Comparison of ENCODE assay signal across 23 mouse cellular contexts in genomic region chr5:137534762-137535161, GRCm38 (mm10). TPM values are rescaled to one million over a fixed set of nuclear protein-coding genes. Genes with fewer than 3 reads are reported as not detected.
DNase-seq lines count a peak whose midpoint lies in the region; ATAC-seq and TF ChIP-seq lines count a peak whose summit lies in the region.
"Had no signal": no experiment of that assay in that cellular context is flagged by ENCODE, and none has a peak within 500 bp of the region (broad histone marks: within the 10 kb centered on the region; RNA-seq: fewer than 3 reads in every experiment).

No protein-coding gene starts in this region.

- peaks cover 9% of the 10 kb centered on the region for H3K36me3 ChIP-seq in liver, embryonic 15.5 days (replicated peaks)
- H3K36me3 ChIP-seq in liver, embryonic 12.5 days: peaks cover 9% of the 10 kb centered on the region
- peaks cover 8% of the 10 kb centered on the region for H3K36me3 ChIP-seq in hindbrain, embryonic 10.5 days
- peaks cover 9% of the 10 kb centered on the region for H3K36me3 ChIP-seq in midbrain, embryonic 10.5 days

- H3K27ac ChIP-seq in liver, embryonic 15.5 days (replicated peaks): no peak overlapping the region
- no peak overlapping the region for H3K27ac ChIP-seq in liver, embryonic 12.5 days
- H3K27ac ChIP-seq in bone marrow macrophage, adult 2 months (ENCODE audit: insufficient read depth, low read depth, low read length): peak overlapping the region; percentile 43; the same call in 1 of the 2 replicates
- H3K27ac ChIP-seq in hindbrain, embryonic 10.5 days: no peak overlapping the region
- H3K27ac ChIP-seq in midbrain, embryonic 10.5 days (replicated peaks): no peak overlapping the region
- H3K27ac ChIP-seq: heart, adult 2 months; heart, embryonic 15.5 days; hindbrain, postnatal 0 days; liver, embryonic 13.5 days had no signal

- H3K27me3 ChIP-seq in liver, embryonic 15.5 days: 0 out of 2 replicates have a peak, but pooled peaks cover 5% of the 10 kb centered on the region
- 0 out of 2 replicates have a peak, but pooled peaks cover 12% of the 10 kb centered on the region for H3K27me3 ChIP-seq in liver, embryonic 12.5 days (replicated peaks)
- H3K27me3 ChIP-seq in hindbrain, embryonic 10.5 days (ENCODE audit: insufficient read depth, poor library complexity, severe bottlenecking): no peaks in the 10 kb centered on the region
- H3K27me3 ChIP-seq in midbrain, embryonic 10.5 days (ENCODE audit: low read depth, poor library complexity, severe bottlenecking): no peaks in the 10 kb centered on the region
- H3K27me3 ChIP-seq: heart, embryonic 15.5 days had no signal

- no peak for TF ChIP-seq CTCF in bone marrow macrophage, adult 2 months (IDR thresholded peaks at IDR 0.05; ENCODE audit: low read depth, low read length)

- peaks cover 37% of the 10 kb centered on the region for H3K4me1 ChIP-seq in liver, embryonic 15.5 days (replicated peaks)
- H3K4me1 ChIP-seq in liver, embryonic 12.5 days: peaks cover 32% of the 10 kb centered on the region
- peaks cover 36% of the 10 kb centered on the region for H3K4me1 ChIP-seq in bone marrow macrophage, adult 2 months (ENCODE audit: control insufficient read depth, insufficient read depth, low read length)
- peaks cover 29% of the 10 kb centered on the region for H3K4me1 ChIP-seq in hindbrain, embryonic 10.5 days (replicated peaks)
- H3K4me1 ChIP-seq in midbrain, embryonic 10.5 days: peaks cover 33% of the 10 kb centered on the region

- no peak for TF ChIP-seq POLR2A in bone marrow macrophage, adult 2 months (IDR thresholded peaks at IDR 0.05; ENCODE audit: borderline replicate concordance, low read depth, low read length)

- H3K9me3 ChIP-seq in liver, embryonic 15.5 days (replicated peaks): no peaks in the 10 kb centered on the region
- H3K9me3 ChIP-seq in liver, embryonic 12.5 days (replicated peaks): no peaks in the 10 kb centered on the region
- no peaks in the 10 kb centered on the region for H3K9me3 ChIP-seq in hindbrain, embryonic 10.5 days
- H3K9me3 ChIP-seq in midbrain, embryonic 10.5 days (replicated peaks): no peaks in the 10 kb centered on the region
- H3K9me3 ChIP-seq: heart, embryonic 15.5 days; liver, embryonic 13.5 days had no signal

- no peak overlapping the region for H3K9ac ChIP-seq in liver, embryonic 15.5 days
- no peak overlapping the region for H3K9ac ChIP-seq in liver, embryonic 12.5 days
- H3K9ac ChIP-seq: heart, embryonic 15.5 days had no signal

- ATAC-seq in liver, embryonic 15.5 days (ENCODE audit: insufficient read depth): no peak
- no peak for ATAC-seq in liver, embryonic 12.5 days
- ATAC-seq: forebrain, embryonic 14.5 days; hindbrain, postnatal 0 days had no signal

- DNase-seq in cerebellum, adult 9-11 months: peak; percentile 37
- no peak for DNase-seq in cerebellum, adult 8-10 months
- DNase-seq in lung, postnatal 25 days (ENCODE audit: low spot score): peak; percentile 75
- DNase-seq in hindbrain, embryonic 10.5 days (ENCODE audit: low spot score): no peak
- no peak for DNase-seq in midbrain, embryonic 10.5 days (ENCODE audit: low spot score)
- DNase-seq: adrenal gland, postnatal 25 days; gastrocnemius, postnatal 25 days; heart, adult 2 months; kidney, adult 2 months; kidney, postnatal 14 days; liver, embryonic 13.5 days; midbrain, embryonic 14.5 days; right cerebral cortex, postnatal 14 days had no signal

- peak overlapping the region; percentile 5; the same call in 1 of the 2 replicates for H3K4me2 ChIP-seq in liver, embryonic 15.5 days
- H3K4me2 ChIP-seq in liver, embryonic 12.5 days: no peak overlapping the region
- H3K4me2 ChIP-seq: heart, embryonic 15.5 days had no signal

- WGBS in liver, embryonic 15.5 days (ENCODE audit: insufficient replicate concordance): 80% methylated on average over 3 of the region's 3 CpGs
- WGBS in liver, embryonic 12.5 days (ENCODE audit: insufficient replicate concordance): 82% methylated on average over 3 of the region's 3 CpGs
- WGBS in hindbrain, embryonic 10.5 days: 93% methylated on average over 3 of the region's 3 CpGs
- WGBS in midbrain, embryonic 10.5 days: 97% methylated on average over 3 of the region's 3 CpGs

- H3K4me3 ChIP-seq in liver, embryonic 15.5 days (replicated peaks): no peak overlapping the region
- H3K4me3 ChIP-seq in liver, embryonic 12.5 days: no peak overlapping the region
- no peak overlapping the region for H3K4me3 ChIP-seq in bone marrow macrophage, adult 2 months (ENCODE audit: insufficient read depth, low read length)
- H3K4me3 ChIP-seq in hindbrain, embryonic 10.5 days: no peak overlapping the region
- no peak overlapping the region for H3K4me3 ChIP-seq in midbrain, embryonic 10.5 days
- H3K4me3 ChIP-seq: heart, adult 2 months; heart, embryonic 15.5 days; liver, embryonic 13.5 days; myocyte had no signal

RNA-seq across cellular contexts. Expression of gene Gnb2, which starts 1.5 kb away (rescaled TPM):
- 150 and 161 TPM in 2 replicates for polyA plus RNA-seq in liver, embryonic 15.5 days (2015; fragmentation: Nextera tagmentation; extraction: Ambion mirVana)
- polyA plus RNA-seq in liver, embryonic 12.5 days (2016; fragmentation: Nextera tagmentation; extraction: Ambion mirVana): 215 and 221 TPM in 2 replicates
- polyA plus RNA-seq in bone marrow macrophage, adult 2 months (2012; ENCODE audit: insufficient read depth, insufficient read length, missing spikeins): 547 and 604 TPM in 2 replicates
- 387 and 460 TPM in 2 replicates for polyA plus RNA-seq in hindbrain, embryonic 10.5 days (2016; fragmentation: Nextera tagmentation; extraction: Ambion mirVana)
- 400 and 414 TPM in 2 replicates for polyA plus RNA-seq in midbrain, embryonic 10.5 days (2016; fragmentation: Nextera tagmentation; extraction: Ambion mirVana)

RNA-seq across cellular contexts. Expression of gene Epo, which starts 1.7 kb away (rescaled TPM):
- 0.68 and 1.0 TPM in 2 replicates for polyA plus RNA-seq in liver, embryonic 15.5 days (2015; fragmentation: Nextera tagmentation; extraction: Ambion mirVana)
- 1.7 and 2.3 TPM in 2 replicates for polyA plus RNA-seq in liver, embryonic 12.5 days (2016; fragmentation: Nextera tagmentation; extraction: Ambion mirVana)
- polyA plus RNA-seq in bone marrow macrophage, adult 2 months (2012; ENCODE audit: insufficient read depth, insufficient read length, missing spikeins): not detected in 2 replicates
- polyA plus RNA-seq in hindbrain, embryonic 10.5 days (2016; fragmentation: Nextera tagmentation; extraction: Ambion mirVana): 1.3 and 4.5 TPM in 2 replicates
- polyA plus RNA-seq in midbrain, embryonic 10.5 days (2016; fragmentation: Nextera tagmentation; extraction: Ambion mirVana): 2.6 and 5.5 TPM in 2 replicates
- polyA plus RNA-seq: forebrain, embryonic 14.5 days; heart, adult 2 months; heart, embryonic 15.5 days; hindbrain, postnatal 0 days; kidney, adult 2 months; midbrain, embryonic 14.5 days; myocyte; neural tube, embryonic 14.5 days; stomach, embryonic 16.5 days had no signal

RNA-seq across cellular contexts. Expression of gene Gigyf1, which starts 16.4 kb away (rescaled TPM):
- 3.2 and 3.8 TPM in 2 replicates for polyA plus RNA-seq in liver, embryonic 15.5 days (2015; fragmentation: Nextera tagmentation; extraction: Ambion mirVana)
- polyA plus RNA-seq in liver, embryonic 12.5 days (2016; fragmentation: Nextera tagmentation; extraction: Ambion mirVana): 5.6 and 6.0 TPM in 2 replicates
- 42.0 and 48.3 TPM in 2 replicates for polyA plus RNA-seq in bone marrow macrophage, adult 2 months (2012; ENCODE audit: insufficient read depth, insufficient read length, missing spikeins)
- polyA plus RNA-seq in hindbrain, embryonic 10.5 days (2016; fragmentation: Nextera tagmentation; extraction: Ambion mirVana): 14.7 and 14.9 TPM in 2 replicates
- polyA plus RNA-seq in midbrain, embryonic 10.5 days (2016; fragmentation: Nextera tagmentation; extraction: Ambion mirVana): 15.1 and 16.4 TPM in 2 replicates

RNA-seq across cellular contexts. Expression of gene Actl6b, which starts 18.6 kb away (rescaled TPM):
- polyA plus RNA-seq in liver, embryonic 15.5 days (2015; fragmentation: Nextera tagmentation; extraction: Ambion mirVana): 0.07 TPM in 2 replicates
- not detected in 2 replicates for polyA plus RNA-seq in liver, embryonic 12.5 days (2016; fragmentation: Nextera tagmentation; extraction: Ambion mirVana)
- polyA plus RNA-seq in bone marrow macrophage, adult 2 months (2012; ENCODE audit: insufficient read depth, insufficient read length, missing spikeins): not detected in 2 replicates
- polyA plus RNA-seq in hindbrain, embryonic 10.5 days (2016; fragmentation: Nextera tagmentation; extraction: Ambion mirVana): 10.3 and 47.6 TPM in 2 replicates
- 9.4 and 27.5 TPM in 2 replicates for polyA plus RNA-seq in midbrain, embryonic 10.5 days (2016; fragmentation: Nextera tagmentation; extraction: Ambion mirVana)
- polyA plus RNA-seq: heart, adult 2 months; limb, embryonic 11.5 days; myocyte had no signal

RNA-seq across cellular contexts. Expression of gene Pop7, which starts 32.4 kb away (rescaled TPM):
- 29.4 and 33.4 TPM in 2 replicates for polyA plus RNA-seq in liver, embryonic 15.5 days (2015; fragmentation: Nextera tagmentation; extraction: Ambion mirVana)
- 48.4 and 55.3 TPM in 2 replicates for polyA plus RNA-seq in liver, embryonic 12.5 days (2016; fragmentation: Nextera tagmentation; extraction: Ambion mirVana)
- 15.8 and 17.4 TPM in 2 replicates for polyA plus RNA-seq in bone marrow macrophage, adult 2 months (2012; ENCODE audit: insufficient read depth, insufficient read length, missing spikeins)
- polyA plus RNA-seq in hindbrain, embryonic 10.5 days (2016; fragmentation: Nextera tagmentation; extraction: Ambion mirVana): 56.1 and 70.9 TPM in 2 replicates
- polyA plus RNA-seq in midbrain, embryonic 10.5 days (2016; fragmentation: Nextera tagmentation; extraction: Ambion mirVana): 54.1 and 55.3 TPM in 2 replicates

Comparison
In these comparisons a context has a peak if more than half of its experiments do, and no peak if none do; other contexts are left out.
1. DNase-seq: peak in cerebellum, adult 9-11 months (single experiment) and lung, postnatal 25 days (single experiment); none in cerebellum, adult 8-10 months (single experiment), hindbrain, embryonic 10.5 days (single experiment) and midbrain, embryonic 10.5 days (single experiment).